Mouse (Mus musculus) liver, adult 2 months (tissue): ENCODE data around the gene Efnb3.

Source experiments
- CTCF ChIP-seq: fragments of 200-500 bp; IDR thresholded peaks from 2 replicates; pipeline ENCODE4 v1.5.1; 2011; ENCODE audit warnings: low read depth, low read length, control low read depth
- POLR2A ChIP-seq: fragments of 200-500 bp; IDR thresholded peaks from 2 replicates; pipeline ENCODE4 v1.6.1; 2011; ENCODE audit warnings: low read length, control low read depth; ENCODE audit not compliant: insufficient read depth; ENCODE audit errors: extremely low read depth

DNA sequence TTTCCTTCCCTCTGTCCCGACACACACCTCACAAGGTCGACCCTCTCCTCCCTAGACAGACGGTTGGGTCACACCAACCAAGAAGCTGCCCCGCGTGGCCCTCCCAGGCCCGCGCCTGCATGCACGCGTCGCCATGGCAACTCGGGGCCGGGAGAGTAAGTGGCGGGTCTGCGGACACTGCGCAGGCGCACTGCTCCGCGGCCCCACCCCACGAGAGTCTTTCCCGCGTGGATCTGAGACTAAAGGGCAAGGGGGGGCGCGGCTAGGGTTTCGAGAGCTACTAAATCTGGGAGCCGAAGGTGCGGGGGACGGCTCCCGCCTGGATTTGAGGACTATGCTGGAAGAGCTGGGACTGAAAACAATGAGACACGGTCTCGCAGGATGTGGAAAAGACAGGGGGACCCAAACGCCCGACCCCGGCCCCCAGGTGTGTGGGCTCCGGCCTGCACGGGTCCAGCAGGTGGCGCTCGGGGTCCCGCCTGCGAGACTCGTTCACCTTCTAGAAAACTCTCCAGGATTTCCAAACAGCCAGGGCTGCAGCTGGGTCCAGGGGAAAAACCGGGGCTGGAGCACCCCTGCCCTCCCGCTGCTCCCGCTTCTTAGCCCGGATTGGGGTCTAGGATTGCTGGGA, 13.5 kb downstream of the Efnb3 start:
- TF ChIP-seq CTCF (peak; percentile 65), POLR2A (no peak)
